Mouse (Mus musculus) layer of hippocampus, postnatal 25 days (tissue): Measurements from ENCODE around the gene Tgfbr1. TPM values are rescaled to one million over a fixed set of nuclear protein-coding genes. Genes with fewer than 3 reads are reported as not detected.

ENCODE experiments used
- DNase-seq, 2 experiments: peaks; one replicate each; pipeline ENCODE4 v3.0.0; 2022; ENCODE audit warnings: mixed read lengths in 2 of 2, low spot score in 1 of 2; ENCODE audit errors: extremely low spot score in 1 of 2
- total RNA-seq, 2 experiments: library from RNA; stranded (reverse); gene quantifications; 2 replicates each; pipeline ENCODE4 v1.2.3; 2021

The Tgfbr1 gene
- total RNA-seq, 2 experiments from 2014 or later, result 25.2 to 28.4 TPM

- DNase-seq, result no peak
Observed at GRCm38 (mm10) chr4:47419268-47419973, 66.4 kb downstream of the Tgfbr1 start.

GRCm38 (mm10) chr4:47420191-47420590 is 67.2 kb downstream of the Tgfbr1 start:
- DNase-seq, result no peak

- no peak for DNase-seq
Observed at GRCm38 (mm10) chr4:47422194-47422593, 69.2 kb downstream of the Tgfbr1 start.

GRCm38 (mm10) chr4:47422946-47423345 is 69.9 kb downstream of the Tgfbr1 start:
- no peak for DNase-seq

- DNase-seq, result no peak
Observed at GRCm38 (mm10) chr4:47424376-47424775, 71.4 kb downstream of the Tgfbr1 start.

GRCm38 (mm10) chr4:47425247-47425830 is 72.3 kb downstream of the Tgfbr1 start:
- no peak for DNase-seq

GRCm38 (mm10) chr4:47427606-47428005 is 74.6 kb downstream of the Tgfbr1 start:
- DNase-seq, result no peak

GRCm38 (mm10) chr4:47430557-47430956 is 77.5 kb downstream of the Tgfbr1 start:
- no peak for DNase-seq

GRCm38 (mm10) chr4:47431081-47431480 is 78.1 kb downstream of the Tgfbr1 start:
- no peak for DNase-seq

- no peak for DNase-seq
Observed at GRCm38 (mm10) chr4:47432766-47433165, 79.7 kb downstream of the Tgfbr1 start.

GRCm38 (mm10) chr4:47435131-47435530 is 82.1 kb downstream of the Tgfbr1 start:
- no peak for DNase-seq

GRCm38 (mm10) chr4:47435566-47436360 is 82.7 kb downstream of the Tgfbr1 start:
- no peak for DNase-seq

GRCm38 (mm10) chr4:47437365-47438340 is 84.6 kb downstream of the Tgfbr1 start:
- peak; percentile 82 to 93 for DNase-seq

- no peak for DNase-seq
Observed at GRCm38 (mm10) chr4:47438956-47439355, 85.9 kb downstream of the Tgfbr1 start.

- no peak for DNase-seq
Observed at GRCm38 (mm10) chr4:47440951-47441350, 87.9 kb downstream of the Tgfbr1 start.

GRCm38 (mm10) chr4:47448526-47448925 is 95.5 kb downstream of the Tgfbr1 start:
- DNase-seq, result no peak

- DNase-seq, result no peak
Observed at GRCm38 (mm10) chr4:47449116-47449515, 96.1 kb downstream of the Tgfbr1 start.

- no peak for DNase-seq
Observed at GRCm38 (mm10) chr4:47449586-47450522, 96.8 kb downstream of the Tgfbr1 start.
